Mouse (Mus musculus) embryonic stem cell, embryonic (primary cell): ENCODE measurements around the gene Set.
"Not testable (repeated sequence)": the region's sequence is repeated elsewhere in the genome, so short reads cannot be mapped to it uniquely, and the experiment has no call there.

Source experiments
- CTCF ChIA-PET, 4 experiments: fragments of 300-600 bp in 2 of 4; fragments of 350-600 bp in 2 of 4; sonication (Branson Sonifier 250); formaldehyde crosslinking; loops; one replicate each; lab custom pipeline; 2022; ENCODE audit warnings: inconsistent platforms in 2 of 4; lab: Charles Lee
- POLR2A ChIA-PET, 4 experiments: fragments of 300-600 bp in 2 of 4; fragments of 350-600 bp in 2 of 4; sonication (Branson Sonifier 250); formaldehyde crosslinking; loops; one replicate each; lab custom pipeline; 2022; ENCODE audit warnings: antibody characterized with exemption in 4 of 4, inconsistent platforms in 1 of 4; lab: Charles Lee

The Set gene

DNA sequence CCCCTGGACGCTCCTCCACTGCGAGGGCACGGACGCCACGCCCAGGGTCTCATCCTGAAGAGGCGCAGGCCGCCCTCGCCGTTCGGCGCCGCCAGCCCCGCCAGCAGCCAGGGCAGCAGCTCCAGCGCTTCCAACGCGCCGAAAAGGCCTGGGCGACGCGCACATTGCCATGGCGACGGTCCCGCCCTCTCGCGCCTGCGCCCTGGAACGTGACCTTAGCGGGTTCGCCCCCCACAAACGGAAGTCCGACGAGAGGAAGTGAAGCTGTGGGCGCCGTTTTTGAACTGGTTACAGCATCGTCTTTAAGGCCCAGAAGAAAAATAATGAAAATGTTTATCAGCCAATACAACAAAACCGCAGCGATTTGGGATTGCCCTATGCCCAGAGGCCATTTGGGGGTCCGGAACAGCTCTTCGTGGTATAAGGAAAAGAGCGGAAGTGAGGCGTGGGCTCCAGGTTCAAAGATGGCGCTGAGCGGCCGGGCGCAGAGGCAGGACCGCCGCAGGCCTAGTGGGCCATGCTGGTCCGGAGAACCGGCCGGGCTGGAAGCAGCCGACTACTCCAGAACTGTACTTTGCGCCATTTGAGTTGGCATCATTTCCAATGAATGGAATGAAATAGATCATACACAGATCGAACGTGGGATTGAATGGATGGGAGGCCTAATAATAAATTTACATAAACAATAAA, 8.3 kb upstream of the Set start, which contains the start of gene Wdr34:
Gene Wdr34 (minus strand): TSS at position 183 of the 690 bp plus-strand sequence.
- CTCF ChIA-PET: interaction anchor here in 2 of 4 experiments (0.5 to 1.7 kb wide), 5 partner anchors 8 to 166 kb away, joined by 3 to 4 read pairs (median 3); partner anchors contain the start of gene Set (in 1 of the 2)
- POLR2A ChIA-PET: interaction anchor here (0.5 to 10.4 kb wide), 82 partner anchors 8 to 474 kb away, joined by 3 to 156 read pairs (median 4); partner anchors contain the start of genes Set (in 3 of the 4), Odf2 (in 2 of the 4), Tbc1d13 (in 2 of the 4) and Zdhhc12 (in 2 of the 4)

DNA sequence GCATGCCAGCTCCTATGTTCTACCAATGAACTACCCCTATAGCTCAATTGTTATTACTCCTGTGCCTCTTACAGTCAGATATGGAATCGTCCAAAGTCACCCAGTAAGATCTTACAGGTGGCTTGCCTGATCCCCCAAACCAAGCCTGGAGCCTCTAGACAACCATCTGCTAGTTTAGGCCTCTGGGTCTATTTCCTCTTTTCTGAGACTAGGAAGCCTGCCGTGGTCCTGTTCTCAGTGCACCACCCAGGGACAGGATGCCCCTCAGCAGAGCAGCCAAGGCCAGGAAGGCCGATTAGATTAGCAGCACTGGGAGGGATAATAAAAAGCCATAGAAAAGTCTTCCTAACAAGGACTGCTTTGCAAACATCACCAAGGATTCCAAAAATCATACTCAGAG, 7.3 kb upstream of the Set start:
- ChIA-PET CTCF (interaction anchor here in 2 of 4 experiments (0.5 to 1.7 kb wide), 4 partner anchors 14 to 534 kb away, joined by 3 to 4 read pairs (median 3); partner anchors contain the start of genes Cercam (in 1 of the 2) and Pkn3 (in 1 of the 2)), POLR2A (interaction anchor here in 3 of 4 experiments (0.6 to 10.4 kb wide), 46 partner anchors 10 to 758 kb away, joined by 3 to 156 read pairs (median 5); partner anchors contain the start of genes Odf2 (in 2 of the 3), Tbc1d13 (in 2 of the 3), Endog (in 1 of the 3) and Gle1 (in 1 of the 3))

DNA sequence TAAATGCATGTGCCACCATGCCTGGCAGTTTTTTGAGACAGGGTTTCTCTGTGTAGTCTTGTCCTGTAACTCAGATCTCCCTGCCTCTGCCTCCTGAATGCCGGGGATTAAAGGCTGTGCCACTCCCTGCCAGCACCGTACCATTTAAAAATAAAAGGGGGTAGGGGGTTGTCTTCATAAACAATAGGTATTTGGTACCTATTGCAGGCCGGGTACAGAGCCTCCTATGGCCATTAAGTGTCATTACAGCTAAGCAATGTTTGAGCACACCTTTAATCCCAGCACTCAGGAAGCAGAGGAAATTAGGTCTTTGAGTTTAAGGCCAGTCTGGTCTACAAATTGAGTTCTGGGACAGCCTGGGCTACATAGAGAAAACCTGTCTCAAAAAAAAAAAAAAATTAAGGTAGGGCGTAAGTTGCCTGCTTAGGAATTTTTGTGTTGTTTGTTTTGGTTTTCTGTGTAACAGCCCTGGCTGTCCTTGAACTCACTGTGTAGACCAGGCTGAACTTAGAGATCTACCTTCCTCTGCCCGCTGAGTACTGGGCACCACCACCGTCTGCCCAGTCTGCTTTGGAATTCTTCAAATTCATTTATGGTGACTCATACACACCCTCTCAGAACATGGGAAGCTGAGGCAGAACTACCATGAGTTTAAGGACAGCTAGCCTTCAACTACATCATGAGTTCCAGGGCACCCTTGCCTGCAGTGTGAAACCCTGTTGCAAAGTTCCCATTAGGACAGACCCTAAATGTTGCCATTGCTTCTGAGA, 5.0 kb upstream of the Set start:
- POLR2A ChIA-PET: interaction anchor here (0.5 to 10.4 kb wide), 14 partner anchors 8 to 1419 kb away, joined by 3 to 156 read pairs (median 4); partner anchors contain the start of gene Zdhhc12 (in 1 of the 4)
- CTCF ChIA-PET: interaction anchor here (0.6 to 2.5 kb wide), 14 partner anchors 8 to 1079 kb away, joined by 3 to 11 read pairs (median 4); partner anchors contain the start of gene Pkn3 (in 1 of the 4)

DNA sequence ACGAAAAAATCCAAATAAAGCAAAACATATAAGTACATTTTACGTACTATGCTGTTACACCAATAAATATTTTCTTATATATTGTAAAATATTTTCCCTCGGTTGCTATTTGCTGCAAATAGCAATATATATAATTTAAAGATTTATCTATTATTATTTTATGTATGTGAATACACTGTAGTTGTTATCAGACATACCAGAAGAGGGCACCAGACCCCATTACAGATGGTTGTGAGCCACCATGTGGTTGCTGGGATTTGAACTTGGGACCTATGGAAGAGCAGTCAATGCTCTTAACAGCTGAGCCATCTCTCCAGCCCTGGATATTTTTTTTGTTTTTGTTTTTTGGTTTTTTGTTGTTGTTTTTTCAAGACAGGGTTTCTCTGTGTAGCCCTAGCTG, 1.9 kb upstream of the Set start:
- POLR2A ChIA-PET: interaction anchor here in 2 of 4 experiments (1.0 to 1.4 kb wide), 2 partner anchors 10 kb away, joined by 4 to 6 read pairs; no protein-coding TSS in a partner anchor
- CTCF ChIA-PET: not testable (repeated sequence)

DNA sequence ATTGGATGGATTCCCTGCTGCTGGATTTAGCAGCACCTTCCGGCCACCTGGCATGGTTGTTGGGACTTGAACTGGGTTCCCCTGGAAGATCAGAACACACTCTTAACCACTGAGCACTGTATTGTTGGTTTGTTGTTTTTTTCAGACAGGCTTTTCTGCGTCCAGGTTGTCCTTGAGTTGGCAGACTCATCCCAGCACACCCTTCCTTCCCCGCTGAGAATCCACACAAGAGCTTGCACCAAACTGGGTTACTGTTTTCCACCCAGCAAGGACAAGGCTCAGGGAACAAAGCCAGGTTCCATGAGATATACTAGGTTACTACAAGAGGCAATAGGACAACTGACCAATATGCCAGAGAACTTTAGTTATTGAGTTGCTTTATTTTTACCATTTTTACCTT, 442 bp upstream of the Set start:
- ChIA-PET POLR2A (interaction anchor here in 3 of 4 experiments (0.6 to 1.7 kb wide), 17 partner anchors 8 to 236 kb away, joined by 3 to 13 read pairs (median 6); partner anchors contain the start of genes Wdr34 (in 3 of the 3), Tbc1d13 (in 2 of the 3), Endog (in 1 of the 3) and Pkn3 (in 1 of the 3)), CTCF (interaction anchor here in 1 of 4 experiments (1.0 to 1.1 kb wide), 3 partner anchors 8 to 25 kb away, joined by 3 to 5 read pairs (median 4); partner anchors contain the start of genes Pkn3 and Wdr34)

DNA sequence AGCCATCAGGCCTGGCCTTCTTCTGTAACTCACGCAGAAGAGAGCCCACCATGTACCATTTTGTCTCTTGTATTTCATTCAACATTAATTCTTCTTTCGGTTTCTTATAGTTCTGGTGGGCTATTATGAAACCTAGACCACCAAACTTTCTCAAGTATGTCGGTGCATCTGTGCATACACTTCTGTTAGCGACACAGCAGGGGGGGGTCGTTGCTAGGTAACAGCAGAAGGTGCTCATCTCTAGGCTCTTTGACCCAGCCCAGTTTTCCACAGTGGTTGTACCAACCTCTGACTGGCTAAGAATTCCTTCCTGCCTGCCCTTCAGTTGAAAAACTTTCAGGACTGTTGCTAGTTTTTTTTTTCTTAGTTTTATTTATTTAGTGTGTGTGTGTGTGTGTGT, 1.2 kb downstream of the Set start:
- POLR2A ChIA-PET: interaction anchor here in 2 of 4 experiments (1.3 to 2.5 kb wide), 3 partner anchors 15 to 45 kb away, joined by 4 to 19 read pairs (median 9); no protein-coding TSS in a partner anchor
- CTCF ChIA-PET: no interaction called here

DNA sequence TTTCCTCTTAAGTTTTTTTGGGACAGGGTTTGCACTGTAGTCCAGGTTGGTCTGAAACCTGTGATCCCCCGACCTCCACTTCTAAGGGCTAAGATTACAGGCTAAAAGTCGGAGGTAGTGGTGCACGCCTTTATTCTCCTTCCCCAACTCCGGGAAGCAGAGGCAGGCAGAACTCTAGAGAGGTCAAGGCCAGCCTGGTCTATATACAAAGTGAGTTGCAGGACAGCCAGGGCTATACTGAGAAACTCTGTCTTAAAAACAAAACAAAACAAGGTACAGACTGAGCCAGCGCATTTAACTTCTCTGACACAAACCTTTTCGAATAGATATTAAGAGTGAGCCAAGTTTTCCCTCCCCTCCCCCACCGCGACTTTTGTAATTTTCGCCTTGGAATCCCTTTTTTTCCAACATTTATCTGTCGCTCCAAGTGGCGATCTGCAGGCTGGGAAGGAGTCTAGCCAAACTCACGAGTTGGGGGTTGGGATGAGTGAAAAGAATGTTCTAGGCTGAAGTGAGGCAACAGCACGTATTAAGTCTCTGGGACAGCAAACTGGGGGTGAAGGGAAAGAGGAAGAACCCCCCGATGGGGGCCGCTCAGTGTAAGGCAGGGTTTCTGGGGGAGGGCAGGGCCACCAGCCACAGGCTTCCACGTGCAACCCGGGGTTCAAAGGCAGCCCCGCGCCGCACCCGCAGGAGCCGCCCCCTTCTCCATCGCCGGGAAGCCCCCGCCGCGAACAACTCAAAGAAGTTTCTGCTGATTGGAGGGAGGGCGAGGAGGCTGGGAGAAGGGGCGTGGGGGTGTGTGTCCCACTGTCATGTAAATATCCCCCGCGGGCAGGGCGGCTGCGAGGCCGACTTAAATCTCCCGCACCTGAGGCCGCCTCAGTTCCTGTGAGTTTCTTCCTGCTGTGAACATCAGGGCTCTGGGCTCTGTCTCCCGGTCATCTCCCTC, 4.3 kb downstream of the Set start:
- CTCF ChIA-PET: interaction anchor here in 2 of 4 experiments (0.7 to 1.5 kb wide), 3 partner anchors 9 to 829 kb away, joined by 3 to 11 read pairs (median 7); no protein-coding TSS in a partner anchor
- POLR2A ChIA-PET: interaction anchor here (0.6 to 5.6 kb wide), 43 partner anchors 11 to 746 kb away, joined by 3 to 156 read pairs (median 7); partner anchors contain the start of genes Wdr34 (in 3 of the 4), Pkn3 (in 2 of the 4), Spout1 (in 2 of the 4) and Tbc1d13 (in 2 of the 4)

DNA sequence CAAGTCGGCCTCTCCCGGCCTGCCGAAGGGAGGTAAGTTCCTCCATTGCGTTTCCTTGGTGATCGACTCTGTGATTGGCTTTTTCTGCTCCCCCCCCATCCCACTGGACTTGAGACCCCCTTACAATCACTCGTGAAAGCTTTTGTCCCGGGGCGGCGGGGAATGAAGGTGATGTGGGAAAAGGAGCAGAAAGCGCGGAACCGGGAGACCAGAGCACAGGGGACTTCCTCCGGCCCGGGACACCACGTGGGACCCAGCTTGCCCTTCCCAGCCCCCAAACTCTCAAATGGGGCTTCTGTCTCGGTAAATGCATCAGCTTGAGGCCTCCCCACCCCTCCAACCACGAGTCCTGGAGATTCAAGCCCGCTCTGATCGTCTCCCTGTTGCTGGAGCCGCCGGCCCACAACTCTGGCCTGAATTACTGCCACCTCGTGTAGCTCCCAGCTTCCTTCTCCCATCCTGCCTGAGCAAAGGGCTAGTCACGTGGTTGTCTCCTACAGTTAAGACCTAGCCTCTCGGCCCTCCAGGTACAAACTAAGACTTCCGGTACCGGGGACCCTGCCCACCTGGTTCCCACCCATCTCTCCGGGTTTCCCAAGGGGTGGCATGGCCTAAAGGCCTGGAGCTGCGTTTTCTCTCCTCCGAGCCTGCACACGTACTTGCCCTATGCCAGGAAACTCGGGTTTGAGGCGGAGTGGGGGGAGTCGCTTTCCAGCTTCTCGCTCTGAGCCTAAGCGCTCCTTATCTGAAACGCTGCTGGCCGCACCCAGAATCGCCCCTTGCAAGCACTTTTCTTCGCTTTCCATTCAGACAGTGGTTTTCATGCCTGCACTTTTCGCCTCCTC, 5.3 kb downstream of the Set start:
- POLR2A ChIA-PET: interaction anchor here (0.6 to 5.6 kb wide), 97 partner anchors 8 to 745 kb away, joined by 3 to 156 read pairs (median 4); partner anchors contain the start of genes Pkn3 (in 4 of the 4), Endog (in 3 of the 4), Spout1 (in 3 of the 4) and Wdr34 (in 3 of the 4)
- CTCF ChIA-PET: interaction anchor here in 3 of 4 experiments (0.7 to 1.5 kb wide), 4 partner anchors 10 to 830 kb away, joined by 3 to 11 read pairs (median 6); no protein-coding TSS in a partner anchor

DNA sequence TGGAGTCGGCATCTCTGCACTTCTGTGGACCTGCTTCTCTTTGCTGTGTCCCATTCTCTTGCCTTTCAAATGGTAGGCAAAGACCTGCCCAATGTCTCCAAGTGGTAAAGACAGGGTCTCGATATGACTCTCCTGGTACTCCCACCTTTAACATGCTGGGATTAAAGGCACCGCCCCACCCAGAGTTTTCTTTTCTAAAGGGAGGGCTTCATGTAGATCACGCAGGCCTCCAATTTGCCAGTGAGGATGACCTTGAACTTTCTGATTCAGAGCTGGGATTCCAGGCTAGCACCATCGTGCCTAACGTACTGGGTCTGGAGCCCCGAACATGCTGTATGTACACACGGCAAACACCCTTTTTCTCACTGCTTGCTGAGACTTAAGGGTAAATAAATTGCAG, 6.1 kb downstream of the Set start:
- POLR2A ChIA-PET: interaction anchor here (0.6 to 5.6 kb wide), 68 partner anchors 10 to 514 kb away, joined by 3 to 156 read pairs (median 4); partner anchors contain the start of genes Endog (in 3 of the 4), Pkn3 (in 3 of the 4), Spout1 (in 3 of the 4) and Wdr34 (in 3 of the 4)

DNA sequence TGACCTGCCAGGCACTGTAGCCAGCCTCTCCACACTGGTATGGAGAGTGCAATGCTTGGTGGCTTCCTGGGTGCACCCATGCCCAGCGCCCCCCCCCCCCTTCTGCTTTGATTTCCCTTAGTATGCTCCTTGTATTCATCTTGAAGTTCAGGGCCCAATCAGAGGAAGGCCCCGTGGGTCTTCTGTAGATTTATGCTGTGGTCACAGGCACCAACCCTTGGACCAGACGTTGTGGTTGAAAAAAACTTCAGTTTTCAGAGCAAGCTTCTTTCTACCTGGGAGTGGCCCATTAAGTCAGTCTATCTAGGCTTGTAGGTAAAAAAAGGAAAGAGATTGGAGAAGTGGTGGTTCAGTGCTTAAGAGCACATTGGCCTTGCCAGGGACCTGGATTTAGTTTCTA, 6.6 kb downstream of the Set start:
- ChIA-PET POLR2A (interaction anchor here in 3 of 4 experiments (0.7 to 5.6 kb wide), 27 partner anchors 10 to 445 kb away, joined by 3 to 156 read pairs (median 11); partner anchors contain the start of genes Pkn3 (in 3 of the 3), Wdr34 (in 3 of the 3), Tbc1d13 (in 2 of the 3) and Endog (in 1 of the 3)), CTCF (interaction anchor here in 1 of 4 experiments (1.0 kb wide), 1 partner anchor 15 kb away, joined by 4 read pairs; the partner anchor contains the start of gene Wdr34)

More for the DNA sequence above, 6.1 kb downstream of the Set start:
- CTCF ChIA-PET: interaction anchor here in 2 of 4 experiments (0.8 to 1.5 kb wide), 3 partner anchors 11 to 14 kb away, joined by 4 to 11 read pairs (median 4); partner anchors contain the start of gene Wdr34 (in 1 of the 2)

DNA sequence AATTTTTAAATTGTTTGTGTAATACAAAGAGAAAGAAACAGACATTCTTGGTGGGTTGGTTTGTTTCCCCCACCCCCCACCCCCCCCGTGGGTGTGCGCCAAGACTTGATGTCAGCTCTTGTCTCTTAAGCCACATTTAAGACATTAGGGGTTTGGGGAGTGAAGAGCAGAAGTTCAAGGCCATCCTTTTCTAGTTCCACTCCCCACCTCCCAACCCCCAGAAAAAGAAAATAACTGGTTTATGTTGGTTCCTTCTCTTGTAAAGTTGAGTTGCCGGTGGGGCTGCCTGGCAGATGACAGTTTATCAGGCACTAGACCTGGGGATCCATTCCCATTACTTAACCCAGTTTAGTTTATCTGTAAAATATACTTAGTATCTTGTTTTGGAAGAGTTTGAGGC, 7.1 kb downstream of the Set start:
- POLR2A ChIA-PET: interaction anchor here (0.6 to 5.6 kb wide), 35 partner anchors 7 to 1962 kb away, joined by 3 to 156 read pairs (median 8); partner anchors contain the start of genes Wdr34 (in 4 of the 4), Pkn3 (in 3 of the 4), Set (in 2 of the 4) and Odf2 (in 1 of the 4)
- CTCF ChIA-PET: interaction anchor here in 1 of 4 experiments (1.5 kb wide), 1 partner anchor 13 kb away, joined by 3 read pairs; the partner anchor contains the start of gene Pkn3

DNA sequence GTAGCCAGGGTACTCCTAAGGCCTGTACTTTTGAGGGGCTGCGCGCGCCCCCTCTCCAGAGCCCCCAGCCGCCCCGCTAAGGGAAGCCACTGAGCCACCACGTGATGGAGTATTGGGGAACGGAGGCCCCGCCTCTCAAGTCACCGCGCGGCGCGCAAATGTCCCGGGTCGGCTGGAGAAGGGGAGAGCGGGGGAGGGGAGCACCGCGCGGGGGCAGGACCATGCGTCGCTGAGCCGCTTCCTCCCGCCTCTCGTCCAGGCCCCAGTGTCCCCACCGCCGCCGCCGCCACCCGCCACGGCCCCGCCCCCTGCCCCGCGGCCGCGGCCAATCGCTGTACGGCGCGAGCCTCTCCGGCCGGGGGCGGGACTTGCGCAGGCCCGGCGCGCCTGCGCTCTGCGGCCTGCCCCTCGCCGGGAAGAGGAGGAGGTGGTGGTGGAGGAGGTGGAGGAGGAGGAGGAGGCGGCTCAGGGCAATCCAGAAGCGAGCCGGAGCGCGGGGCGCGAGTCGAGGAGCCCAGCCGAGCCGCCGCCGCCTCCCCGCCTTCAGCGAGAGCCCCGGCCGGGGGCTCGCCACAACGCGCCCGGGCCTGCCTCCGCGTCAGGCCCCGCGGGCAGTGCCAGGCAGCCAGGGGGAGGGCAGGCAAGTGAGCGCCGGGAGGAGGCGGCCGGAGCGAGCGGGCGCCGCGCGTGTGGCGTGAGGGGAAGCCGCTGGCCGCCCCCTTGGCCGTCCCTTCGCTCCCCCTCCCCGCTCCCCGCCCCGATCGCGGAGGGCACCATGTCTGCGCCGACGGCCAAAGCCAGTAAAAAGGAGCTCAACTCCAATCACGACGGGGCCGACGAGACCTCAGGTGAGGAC, 9.1 kb downstream of the Set start:
- CTCF ChIA-PET: interaction anchor here in 1 of 4 experiments (0.6 kb wide), 1 partner anchor 279 kb away, joined by 14 read pairs; the partner anchor contains the start of gene Coq4
- POLR2A ChIA-PET: interaction anchor here in 3 of 4 experiments (0.6 to 5.6 kb wide), 32 partner anchors 8 to 246 kb away, joined by 3 to 156 read pairs (median 4); partner anchors contain the start of genes Pkn3 (in 3 of the 3), Wdr34 (in 3 of the 3), Set (in 2 of the 3) and Endog (in 1 of the 3)

DNA sequence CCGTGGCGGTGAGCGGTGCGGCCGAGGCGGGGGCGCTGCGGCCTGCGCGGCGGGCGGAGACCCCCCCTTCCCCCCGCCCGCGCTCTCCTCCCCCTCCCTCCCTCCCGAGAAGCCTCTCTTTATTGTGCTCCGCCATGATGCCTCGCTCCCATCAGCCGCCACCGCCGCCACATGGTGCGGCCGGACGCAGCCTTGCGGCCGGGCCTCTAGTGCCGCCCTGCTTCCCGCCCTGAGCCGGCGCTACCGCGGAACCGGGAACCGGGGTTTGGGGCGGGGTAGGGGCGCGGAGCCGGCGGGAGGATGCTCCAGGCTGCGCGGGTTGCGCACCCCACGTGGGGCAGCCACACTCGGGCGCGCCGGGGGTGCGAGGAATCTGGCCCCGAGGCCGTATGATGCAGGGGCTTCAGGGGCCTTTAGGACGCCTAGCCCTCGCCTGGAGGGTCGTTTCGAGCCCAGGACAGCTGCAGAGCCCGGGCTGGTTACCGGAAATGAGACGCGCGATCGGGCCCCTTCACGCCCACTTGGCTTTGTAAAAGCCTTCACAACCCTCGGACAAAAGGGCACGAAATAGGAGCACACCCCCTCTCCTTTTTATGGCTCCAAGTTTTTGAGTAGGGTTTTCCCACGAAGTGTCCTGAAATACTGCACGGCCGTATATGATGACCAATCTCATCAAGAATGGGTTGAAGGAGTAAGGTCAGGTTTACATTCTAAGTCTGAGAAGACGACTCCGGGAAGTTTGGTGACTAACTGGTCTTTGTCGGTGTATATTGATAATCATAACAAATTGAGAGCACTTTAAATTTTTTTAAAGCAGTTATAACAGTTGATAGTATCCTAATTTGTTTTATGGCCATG, 10.1 kb downstream of the Set start:
- CTCF ChIA-PET: interaction anchor here in 1 of 4 experiments (1.5 kb wide), 1 partner anchor 10 kb away, joined by 7 read pairs; the partner anchor contains the start of gene Pkn3
- POLR2A ChIA-PET: interaction anchor here in 3 of 4 experiments (0.6 to 5.6 kb wide), 20 partner anchors 7 to 118 kb away, joined by 3 to 84 read pairs (median 4); partner anchors contain the start of genes Wdr34 (in 3 of the 3), Pkn3 (in 1 of the 3), Set (in 1 of the 3) and Tbc1d13 (in 1 of the 3)
